Mouse (Mus musculus) cerebellum, adult 2 months (tissue): ENCODE results near the gene Ubxn2a.
A peak's percentile ranks its signal among the peaks of the same experiment; 100 is the strongest.

Experiments used
- CTCF ChIP-seq: fragments of 200-500 bp; IDR thresholded peaks from 2 replicates; pipeline ENCODE4 v1.5.1; 2011; ENCODE audit warnings: low read depth, mild to moderate bottlenecking, control low read depth, low read length, moderate library complexity, borderline replicate concordance; ENCODE audit not compliant: insufficient read depth
- POLR2A ChIP-seq: fragments of 200-500 bp; IDR thresholded peaks from 2 replicates; pipeline ENCODE4 v1.6.1; 2011; ENCODE audit warnings: low read length, control low read depth, borderline replicate concordance; ENCODE audit not compliant: insufficient read depth

DNA sequence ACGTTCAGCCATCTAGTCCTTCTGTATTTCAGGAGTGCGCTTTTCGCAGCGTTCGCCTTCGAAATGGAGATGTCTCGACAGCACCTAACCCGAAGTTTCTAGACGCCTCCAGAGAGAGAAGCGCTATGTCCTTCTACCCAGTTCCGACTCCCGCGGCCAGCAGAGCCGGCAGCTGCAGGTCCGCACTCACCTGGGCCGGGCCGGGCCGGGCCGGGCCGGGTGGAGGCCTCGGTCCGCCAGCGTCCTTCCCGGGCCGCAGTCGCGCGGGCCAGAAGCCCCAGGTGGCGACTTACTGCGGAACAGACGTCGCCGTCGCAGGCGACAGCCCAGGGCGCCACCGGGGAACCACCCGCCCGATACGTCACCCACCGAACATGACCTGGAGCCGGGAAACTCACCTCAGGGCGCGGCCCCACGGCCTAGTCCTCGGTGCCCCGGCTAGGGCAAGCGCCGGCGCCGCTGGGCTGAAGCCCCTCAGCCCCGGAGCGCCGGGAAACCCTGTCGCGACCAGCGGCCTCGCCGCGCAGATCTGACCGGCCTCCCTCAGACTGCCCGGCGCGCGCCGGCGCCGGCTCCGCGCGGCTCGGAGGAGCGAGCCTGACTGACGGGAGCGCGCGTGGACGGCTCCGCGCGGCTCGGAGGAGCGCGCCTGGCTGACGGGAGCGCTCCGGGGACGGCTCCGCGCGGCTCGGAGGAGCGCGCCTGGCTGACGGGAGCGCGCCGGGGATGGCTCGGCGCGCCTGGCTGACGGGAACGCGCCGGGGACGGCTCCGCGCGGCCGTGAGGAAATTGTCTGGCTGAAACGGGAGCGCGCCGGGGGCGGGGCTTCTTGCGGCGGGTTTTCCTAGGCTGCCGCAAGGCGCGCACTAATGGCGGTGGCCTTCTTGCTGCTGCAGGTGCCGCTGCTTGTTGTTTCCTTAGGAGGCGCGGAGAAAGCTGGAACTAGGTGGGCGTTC lies at the start of gene Ubxn2a:
- TF ChIP-seq CTCF: no peak
- peak; percentile 58; the same call in 1 of the 2 replicates for TF ChIP-seq POLR2A
